Mouse (Mus musculus) heart, postnatal 14 days (tissue): ENCODE measurements around the gene Snx15. TPM values are rescaled to one million over a fixed set of nuclear protein-coding genes. Genes with fewer than 3 reads are reported as not detected.

Source experiments
- DNase-seq, 2 experiments: peaks; one replicate each; pipeline ENCODE4 v3.0.0; 2021 to 2022
- intact Hi-C: fragments of 180-260 bp; cut with DNase I; formaldehyde crosslinking; loops from one replicate; pipeline ENCODE4 v1.15.1; 2025
- total RNA-seq, 2 experiments: library from RNA; stranded (reverse); gene quantifications; 2 replicates each; pipeline ENCODE4 v1.2.3; 2021

Gene Snx15
- total RNA-seq, 2 experiments from 2014 or later: 12.2 to 14.7 TPM

DNA sequence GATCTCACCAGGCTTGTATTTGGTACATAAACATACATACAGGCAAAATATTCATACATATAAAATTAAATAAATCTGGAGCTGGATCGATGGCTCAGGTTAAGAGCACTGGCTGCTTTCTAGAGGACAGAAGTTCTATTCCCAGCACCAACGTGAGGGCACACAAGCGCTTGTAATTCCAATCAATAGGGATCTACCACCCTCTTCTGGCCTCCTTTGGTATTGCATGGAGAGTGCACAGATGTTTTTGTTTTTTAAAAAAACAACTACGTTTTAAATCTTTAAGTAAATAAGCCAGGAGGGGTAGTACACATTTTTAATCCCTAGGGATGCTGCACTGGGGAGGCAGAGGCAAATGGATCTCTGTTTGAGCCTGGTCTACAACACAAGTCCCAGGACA lies 1.8 kb downstream of the Snx15 start:
- intact Hi-C loops: loop anchor here (5.0 kb wide), 2 partner anchors 79 to 206 kb away; partner anchors contain the start of genes Men1 and Syvn1
- DNase-seq: peak; percentile 44 to 76

DNA sequence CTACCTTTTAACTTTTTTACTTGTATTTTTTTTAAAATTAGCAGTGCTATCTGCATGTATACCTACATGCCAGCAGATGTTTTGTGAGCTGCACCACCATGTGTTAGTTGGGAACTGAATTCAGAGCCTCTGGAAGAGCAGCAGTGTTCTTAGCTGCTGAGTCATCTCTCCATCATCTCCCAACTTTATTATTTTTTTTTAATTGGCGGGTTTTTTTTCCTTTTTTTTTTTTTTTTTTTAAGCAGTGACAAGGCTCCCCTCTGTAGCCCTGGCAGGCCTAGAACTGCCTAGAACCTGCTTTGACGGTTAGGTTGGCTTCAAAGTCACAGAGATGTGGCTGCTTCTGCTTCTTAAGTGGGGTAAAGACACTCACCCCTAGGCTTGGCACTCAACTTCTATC lies 3.2 kb downstream of the Snx15 start:
- intact Hi-C loops: loop anchor here (2.0 to 5.0 kb wide), 3 partner anchors 78 to 207 kb away; partner anchors contain the start of genes Men1, Pola2 and Syvn1
- no peak for DNase-seq

DNA sequence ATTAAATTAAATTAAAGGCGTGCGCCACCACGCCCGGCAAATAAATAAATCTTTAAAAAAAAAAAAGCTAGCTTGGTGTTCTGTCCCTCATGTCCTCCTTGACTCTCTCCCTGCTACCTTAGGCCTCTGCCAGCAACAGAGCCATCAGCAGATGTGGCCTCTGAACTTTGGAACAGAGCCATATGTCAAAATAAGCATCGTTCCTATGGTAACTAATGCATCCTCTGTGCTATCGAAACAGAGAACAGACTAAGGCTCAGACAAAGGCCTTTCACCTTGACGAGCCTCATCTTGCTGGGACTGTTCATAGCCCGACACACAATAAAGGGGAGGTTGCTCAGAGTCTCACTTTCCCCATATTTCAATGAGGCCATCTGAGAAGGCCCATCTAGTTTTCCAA lies 4.8 kb downstream of the Snx15 start:
- DNase-seq: no peak
- intact Hi-C loops: no loop called here

DNA sequence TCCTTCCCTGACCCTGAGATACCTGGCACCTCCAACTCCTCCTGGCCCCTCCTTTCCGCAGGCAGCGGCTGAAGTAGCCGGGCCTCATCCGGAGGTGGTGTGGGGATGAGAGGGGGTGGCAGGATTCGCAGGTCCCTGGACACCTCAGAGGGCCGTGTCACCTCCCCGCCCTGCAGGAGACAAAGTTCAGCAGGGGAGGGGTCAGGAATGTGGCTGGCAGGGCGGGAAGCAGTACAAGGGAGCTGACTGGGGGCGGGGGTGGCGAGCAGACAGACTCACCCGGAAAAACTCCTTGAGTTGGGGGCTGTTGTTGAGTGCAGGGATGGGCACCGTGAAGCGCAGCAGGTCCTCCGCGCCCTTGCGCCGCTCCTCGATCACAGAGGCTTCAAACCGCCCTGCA lies 6.3 kb downstream of the Snx15 start:
- DNase-seq: no peak
- intact Hi-C loops: no loop called here

DNA sequence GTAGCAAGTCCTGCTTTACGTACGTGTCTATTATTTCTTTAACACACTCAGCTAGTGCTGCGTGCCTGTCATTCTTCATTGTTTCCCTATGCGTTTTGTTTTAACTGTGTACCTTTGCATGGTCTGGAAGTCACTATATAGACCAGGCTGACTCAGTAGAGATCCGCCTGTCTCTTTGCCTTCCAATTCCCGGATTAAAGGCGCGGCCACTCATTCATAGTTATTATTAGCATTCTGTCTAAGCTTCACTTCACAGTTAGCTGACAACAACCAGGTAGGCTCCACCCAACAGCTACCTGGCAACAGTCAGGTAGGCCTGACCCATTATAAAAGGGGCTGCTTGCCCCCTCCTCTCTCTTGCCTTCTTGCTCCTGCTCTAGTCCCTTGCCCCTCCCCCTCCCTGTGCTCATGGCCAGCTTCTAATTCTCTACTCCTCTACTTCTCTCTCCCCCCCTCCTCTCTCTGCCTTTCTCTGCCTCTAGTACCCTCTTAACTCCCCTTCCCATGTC lies 9.4 kb downstream of the Snx15 start:
- no peak for DNase-seq
- intact Hi-C loops: no loop called here

DNA sequence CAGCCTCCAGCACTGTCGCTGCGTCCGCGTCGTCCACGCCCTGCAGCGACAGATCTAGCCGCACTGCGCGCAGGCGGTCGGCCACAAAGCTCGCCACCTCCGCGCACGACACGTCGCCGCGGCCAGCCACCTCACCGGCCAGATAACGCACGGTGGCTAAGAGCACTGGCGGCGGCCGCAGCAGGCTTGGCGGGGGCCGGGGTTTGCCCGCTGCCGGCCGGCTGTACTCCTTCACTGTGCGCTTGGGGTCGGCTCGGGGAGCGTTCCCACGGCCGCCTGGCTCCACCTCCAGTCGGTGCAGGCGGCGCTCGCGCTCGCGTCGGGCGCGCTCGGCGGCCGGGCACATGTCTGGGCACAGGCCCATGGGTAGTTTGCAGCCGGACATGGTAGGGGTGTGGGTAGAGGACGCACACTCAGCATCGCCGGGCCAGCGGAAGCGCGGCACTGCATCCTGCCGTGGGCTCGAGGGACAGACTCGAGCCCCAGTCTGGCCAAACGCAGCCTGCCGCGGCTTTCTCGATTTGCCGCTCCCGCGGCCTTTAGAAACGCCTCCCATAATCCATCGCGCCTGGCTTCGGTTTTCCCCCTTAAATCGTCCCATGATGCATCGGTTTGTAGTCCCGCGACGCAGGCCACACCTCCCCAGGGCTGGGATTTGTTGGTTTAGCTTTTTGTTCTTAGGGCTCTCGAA lies 10.0 kb downstream of the Snx15 start, which contains the start of gene Sac3d1:
Sac3d1 (minus strand) TSS at position 665 of the 691 bp plus-strand sequence.
- intact Hi-C loops: no loop called here
- DNase-seq: peak; percentile 85 to 88

DNA sequence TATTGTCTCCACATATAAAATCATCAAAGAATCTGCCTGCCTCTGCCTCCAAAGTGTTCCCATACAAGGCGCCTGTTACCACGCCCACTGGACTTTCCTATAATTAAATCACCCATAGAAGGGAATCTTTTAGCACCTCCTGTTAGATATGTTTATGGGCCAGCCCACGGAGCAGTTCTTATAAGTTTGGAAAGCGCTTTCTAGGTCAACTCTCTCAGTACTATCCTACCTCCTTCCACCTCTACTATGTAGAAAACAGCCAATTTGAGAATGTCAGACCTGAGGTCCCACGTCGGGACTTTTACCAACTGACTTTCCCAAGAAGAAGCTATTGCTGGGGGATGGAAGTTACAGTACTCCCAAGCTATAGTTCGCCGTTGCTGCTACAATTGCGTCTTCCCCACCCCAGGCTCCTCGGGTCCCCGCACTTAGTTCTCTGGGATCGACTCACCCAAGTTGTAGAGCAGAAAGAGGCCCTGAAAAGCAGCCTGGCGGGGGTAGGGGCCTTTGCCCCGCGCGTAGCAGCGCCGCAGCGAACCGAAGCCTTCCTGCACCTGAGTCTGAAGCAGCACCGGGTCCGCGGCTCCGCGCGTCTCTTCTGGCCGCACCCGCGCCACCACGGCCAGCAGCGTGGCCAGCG lies 10.6 kb downstream of the Snx15 start:
- intact Hi-C loops: no loop called here
- DNase-seq: no peak

DNA sequence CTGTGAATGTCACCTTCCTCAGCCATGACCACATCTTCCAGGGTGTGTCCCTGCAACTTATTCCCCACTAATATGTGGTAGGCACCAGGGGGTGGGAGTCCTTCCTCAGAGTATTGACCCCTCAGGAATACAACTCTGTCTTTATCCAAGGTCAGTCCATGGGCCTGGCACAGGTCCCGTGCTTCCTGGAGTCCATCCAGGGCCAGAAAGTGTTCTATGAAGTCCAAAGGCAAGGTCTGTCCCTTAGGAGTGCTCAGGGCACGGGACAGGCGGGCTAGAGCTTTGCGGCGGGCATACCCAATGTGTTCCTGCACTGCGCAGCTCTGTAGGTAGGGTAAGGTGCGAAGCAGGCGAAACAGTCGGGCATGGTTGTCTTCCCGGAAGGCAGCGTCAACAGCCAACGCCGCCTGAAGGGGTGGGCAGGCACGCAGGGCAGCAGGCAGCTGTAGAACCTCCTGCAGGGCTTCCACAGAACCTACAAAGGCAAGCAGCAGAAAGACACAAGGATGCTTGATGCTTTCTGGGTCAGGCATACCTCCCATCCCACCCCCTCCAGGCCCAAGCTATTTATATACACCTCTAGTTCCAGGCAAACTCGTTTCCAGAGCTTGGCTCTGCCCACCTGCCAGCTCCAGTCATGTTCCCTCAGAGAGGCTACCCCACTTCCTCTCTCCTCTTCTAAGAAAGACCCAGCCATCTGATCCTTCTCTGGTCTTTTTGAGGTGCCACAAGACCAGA lies 11.8 kb downstream of the Snx15 start:
- no peak for DNase-seq
- intact Hi-C loops: no loop called here

DNA sequence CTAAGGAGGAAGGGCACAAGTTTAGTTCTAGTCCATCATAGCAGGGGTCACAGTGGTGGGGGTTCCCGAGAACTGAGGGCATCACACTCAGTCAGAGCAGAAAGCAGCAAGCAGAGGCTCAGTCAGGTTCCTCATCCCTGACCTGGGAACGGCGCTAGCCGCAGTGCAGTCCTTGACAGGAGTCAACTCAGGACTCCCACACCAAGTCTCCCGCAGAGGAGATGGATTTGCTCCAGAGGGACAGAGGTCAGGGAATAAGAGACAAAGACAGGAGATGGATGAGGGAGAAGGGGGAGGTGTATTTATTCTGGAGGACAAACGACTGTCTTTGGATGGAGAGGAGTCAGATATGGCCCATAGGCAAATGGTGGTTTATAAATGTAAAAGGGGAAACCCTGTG lies 15.0 kb downstream of the Snx15 start:
- intact Hi-C loops: no loop called here
- no peak for DNase-seq

DNA sequence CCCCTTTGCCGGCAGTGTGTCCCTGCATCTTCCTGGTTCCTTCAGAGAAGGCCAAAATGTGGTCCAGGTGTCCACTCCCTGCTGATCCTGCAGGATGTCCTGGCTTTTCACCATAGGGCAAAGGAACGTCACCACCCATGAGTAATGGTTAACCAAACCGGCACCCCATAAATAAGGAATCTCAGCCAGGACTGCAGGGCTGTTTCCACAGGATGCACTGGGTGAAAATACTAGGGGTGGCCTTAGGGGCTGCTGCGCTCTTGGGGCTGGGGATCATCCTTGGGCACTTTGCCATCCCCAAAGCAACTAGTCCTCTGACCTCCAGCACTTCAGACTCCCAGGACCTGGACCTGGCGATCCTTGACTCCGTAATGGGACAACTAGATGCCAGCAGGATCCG lies 22.5 kb downstream of the Snx15 start, which contains the start of gene Naaladl1:
Naaladl1 (plus strand) TSS at position 197 of the 400 bp plus-strand sequence.
- intact Hi-C loops: no loop called here
- DNase-seq: no peak

DNA sequence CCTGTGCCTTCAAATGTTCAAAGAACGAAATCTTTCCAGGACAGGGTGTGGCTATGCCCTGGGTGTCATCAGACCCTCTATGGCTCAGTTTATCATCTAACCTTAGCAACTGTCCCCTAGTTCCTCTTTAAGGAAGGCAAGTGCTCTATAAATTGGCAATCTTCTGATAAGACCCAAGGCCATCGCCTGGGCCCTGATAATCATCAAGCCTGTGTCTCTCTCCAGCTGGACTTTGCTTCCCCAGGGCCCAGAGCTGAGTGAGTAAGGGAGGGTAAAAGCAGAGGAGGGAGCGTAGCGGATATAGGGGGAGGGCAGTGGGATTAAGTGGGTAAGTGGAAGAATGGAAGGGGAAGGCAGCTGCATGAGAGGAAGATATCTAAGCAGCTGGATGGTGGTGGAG lies 23.6 kb downstream of the Snx15 start:
- intact Hi-C loops: no loop called here

DNA sequence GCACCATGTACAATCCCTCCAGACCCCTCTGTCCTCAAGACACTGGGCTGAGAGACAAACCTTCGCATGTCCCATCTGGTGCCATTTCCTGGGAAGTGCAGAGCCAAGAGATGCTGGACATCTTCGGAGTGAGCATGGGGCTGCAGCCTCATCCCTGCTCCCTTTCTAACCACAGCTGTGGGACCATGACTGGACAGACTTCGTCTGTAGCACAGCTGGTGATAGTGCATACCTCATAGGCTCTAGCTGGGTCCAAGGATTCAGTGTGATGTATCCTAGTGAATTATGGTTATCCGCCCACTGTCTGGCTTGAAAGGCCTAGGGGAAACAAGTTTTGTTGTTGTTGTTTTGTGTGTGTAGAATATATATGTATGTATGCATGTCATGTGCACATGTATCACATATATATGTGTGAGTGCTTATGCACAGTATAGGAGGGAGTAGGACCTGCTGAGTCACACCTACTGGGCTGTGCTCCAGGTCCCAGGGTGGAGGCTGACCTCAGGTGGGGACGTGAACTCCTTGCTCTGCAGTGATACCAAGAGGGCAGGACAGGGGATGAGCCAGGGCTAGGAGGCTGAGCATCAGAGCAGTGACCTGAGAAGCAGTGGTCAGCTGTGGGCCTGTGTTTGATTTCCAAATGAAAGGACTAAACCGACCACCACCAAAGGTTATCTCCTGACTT lies 25.8 kb downstream of the Snx15 start:
- DNase-seq: peak in 1 of 2 experiments; percentile 21
- intact Hi-C loops: no loop called here

More for the DNA sequence above, 23.6 kb downstream of the Snx15 start:
- DNase-seq: no peak

DNA sequence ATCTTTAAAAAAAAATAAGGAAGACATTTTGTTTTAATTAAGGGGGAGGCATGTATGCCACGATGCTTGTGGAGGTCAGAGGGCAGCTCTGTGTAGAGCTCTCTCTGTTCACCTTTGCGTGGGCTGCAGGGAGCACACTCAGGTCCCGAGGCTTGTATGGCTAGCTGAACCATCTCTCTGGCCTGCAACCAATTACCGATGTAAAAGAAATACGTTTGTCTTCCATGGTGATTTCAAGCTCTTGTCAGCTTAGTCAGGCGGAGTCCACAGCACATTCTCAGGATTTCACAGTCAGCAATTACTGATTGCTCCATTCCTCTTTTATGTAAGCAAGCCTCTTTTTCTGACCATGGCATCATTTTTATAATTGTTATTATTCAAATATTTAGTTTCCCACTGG lies 26.9 kb downstream of the Snx15 start:
- DNase-seq: no peak

DNA sequence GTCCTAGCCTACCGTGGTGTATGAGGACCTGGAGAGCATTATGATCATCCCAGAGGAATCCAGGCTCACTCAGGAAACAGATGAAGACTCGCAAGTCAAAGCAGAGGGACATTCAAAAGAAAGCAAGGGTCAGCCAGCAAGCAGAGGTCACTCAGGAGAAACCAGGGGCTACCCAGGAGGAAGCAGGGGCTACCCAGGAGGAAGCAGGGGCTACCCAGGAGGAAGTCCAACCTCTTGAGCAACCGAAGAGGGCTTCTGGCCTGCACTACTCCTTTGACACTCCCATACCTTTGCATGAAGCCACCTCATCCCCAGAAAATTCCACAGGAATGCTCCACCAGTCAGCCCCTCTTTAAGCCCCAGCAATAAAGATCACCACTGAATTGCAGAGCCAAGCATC lies 30.3 kb downstream of the Snx15 start:
- DNase-seq: no peak
- intact Hi-C loops: no loop called here

More for the DNA sequence above, 26.9 kb downstream of the Snx15 start:
- intact Hi-C loops: no loop called here

DNA sequence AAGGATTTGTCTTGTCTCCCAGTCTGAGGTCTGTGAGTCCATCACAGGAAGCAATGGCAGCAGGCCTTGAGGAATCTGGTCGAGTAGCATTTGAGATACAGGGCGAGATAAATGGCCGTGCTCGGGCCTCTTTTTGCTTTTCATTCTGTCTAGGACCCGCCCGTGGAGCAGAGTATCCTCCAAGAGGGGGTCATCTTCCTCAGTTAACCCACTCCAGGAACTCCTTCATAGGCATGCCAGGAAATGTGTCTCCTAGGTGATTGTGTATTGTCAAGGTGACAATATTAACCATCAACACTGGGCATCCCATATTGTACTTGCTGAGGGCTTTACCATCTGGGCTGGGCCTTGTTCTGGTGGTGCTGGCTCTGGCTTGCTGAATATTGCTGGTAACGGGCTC lies 34.0 kb downstream of the Snx15 start, which contains the start of gene AC131692.1:
AC131692.1 (plus strand) TSS at position 301 of the 400 bp plus-strand sequence.
- no peak for DNase-seq
- intact Hi-C loops: no loop called here

DNA sequence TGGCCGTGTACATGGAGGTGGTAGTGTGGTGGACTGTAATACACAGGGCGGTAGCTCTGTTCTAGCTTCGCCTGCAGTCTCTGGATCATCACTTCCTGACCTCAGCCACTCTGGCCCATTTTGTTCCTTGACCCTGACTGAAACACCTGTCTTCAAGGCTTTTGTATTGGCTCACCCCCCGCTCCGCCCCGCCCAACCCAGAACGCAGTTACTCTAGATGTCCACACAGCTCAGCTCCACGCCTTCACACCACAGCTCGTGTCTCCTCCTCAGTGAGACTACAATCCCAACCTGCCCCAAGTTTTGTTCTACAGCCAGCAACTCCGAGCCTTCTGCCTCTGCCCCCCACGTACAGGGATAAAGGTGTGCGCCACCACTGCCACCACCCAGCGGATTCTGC lies 39.3 kb downstream of the Snx15 start:
- intact Hi-C loops: no loop called here
- no peak for DNase-seq

DNA sequence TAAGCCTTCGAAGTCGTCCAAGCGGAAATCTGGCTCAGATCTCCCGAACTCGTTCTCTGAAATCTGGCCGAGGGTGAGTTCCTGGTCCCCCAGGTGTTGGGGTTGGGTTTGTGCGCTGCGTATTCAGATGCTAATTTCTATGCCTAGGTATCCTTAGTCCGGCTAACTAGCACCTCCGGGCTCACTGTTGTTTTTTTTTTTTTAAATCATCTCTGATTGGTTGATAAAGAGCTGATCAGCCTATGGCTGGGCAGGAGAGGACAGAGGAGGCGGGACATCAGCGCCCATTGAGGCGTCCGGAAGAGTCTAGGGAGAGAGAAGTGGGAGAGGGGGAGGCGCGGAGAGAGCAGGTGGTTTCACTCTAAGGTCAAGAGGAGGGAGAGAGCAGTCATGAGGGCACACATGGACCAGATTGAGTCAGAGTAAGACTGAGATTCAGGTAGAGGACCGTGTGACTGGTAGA lies 42.7 kb downstream of the Snx15 start:
- intact Hi-C loops: loop anchor here (2.0 kb wide), 1 partner anchor 29 kb away; the partner anchor contains the start of genes Fau and Mrpl49
- DNase-seq: peak; percentile 26 to 30

DNA sequence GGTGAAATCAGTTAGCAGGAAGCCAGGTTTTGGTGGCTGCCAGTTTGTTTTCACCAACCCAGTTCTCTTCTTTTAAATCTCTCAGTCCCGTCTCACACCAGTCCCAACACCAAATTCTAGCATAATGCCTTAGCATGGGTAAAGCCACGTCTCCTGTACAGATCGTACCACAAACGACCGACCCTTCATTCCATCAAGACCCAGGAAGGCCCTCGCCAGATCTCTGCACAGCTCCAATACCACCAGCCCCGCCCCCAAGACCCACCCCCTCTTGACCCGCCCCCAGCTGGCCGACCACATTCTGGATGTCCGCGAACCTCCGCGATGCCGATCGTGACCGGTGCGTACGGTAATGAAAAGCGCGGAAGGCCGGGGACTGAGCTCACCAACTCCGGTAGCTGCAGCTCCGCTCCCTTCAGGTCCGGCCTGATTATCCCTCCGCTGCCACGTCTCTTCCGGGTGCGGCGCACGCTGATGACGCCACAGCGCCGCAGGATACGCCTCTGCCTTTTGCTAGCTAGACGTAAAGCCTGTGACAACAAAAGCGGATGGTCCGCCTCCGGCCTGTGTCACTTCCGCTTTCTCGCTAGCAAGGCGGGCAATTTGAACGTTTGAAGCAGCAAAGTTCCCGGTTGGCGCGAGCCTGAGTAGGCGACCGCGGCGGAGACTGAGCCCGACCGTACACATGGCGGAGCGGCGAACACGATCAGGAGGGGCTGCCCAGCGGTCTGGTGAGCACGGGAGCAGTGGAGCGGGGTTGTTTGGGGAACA lies 43.4 kb downstream of the Snx15 start, which contains the start of the genes Zfpl1 and Cdca5:
Zfpl1 (minus strand) TSS at position 479 of the 771 bp plus-strand sequence.
Cdca5 (plus strand) TSS at position 506 of the 771 bp plus-strand sequence.
- peak; percentile 96 to 98 for DNase-seq
- intact Hi-C loops: loop anchor here (2.0 kb wide), 1 partner anchor 28 kb away; the partner anchor contains the start of genes Fau and Mrpl49

DNA sequence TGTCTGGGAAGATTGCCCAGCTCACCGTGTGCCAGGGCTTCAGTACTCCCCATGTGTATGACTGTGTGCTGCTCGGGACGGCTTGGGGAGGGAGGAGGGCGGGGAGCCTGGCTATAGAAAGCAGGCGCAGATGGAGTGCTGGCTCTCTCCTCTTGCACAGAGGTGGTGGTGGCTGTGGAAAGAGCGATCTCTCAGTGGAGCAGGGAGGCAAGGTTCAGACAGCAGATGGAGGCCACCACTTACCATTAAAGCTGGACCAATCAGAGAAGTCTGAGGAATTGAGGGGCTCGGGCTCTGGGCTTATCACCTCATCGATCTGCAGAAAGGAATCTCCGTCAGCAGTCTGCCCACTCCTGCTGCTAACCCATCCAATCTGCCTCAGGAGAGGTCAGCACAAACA lies 45.9 kb downstream of the Snx15 start, which contains the start of gene Gm28374:
Gm28374 (minus strand) TSS at position 101 of the 400 bp plus-strand sequence.
- DNase-seq: no peak
- intact Hi-C loops: no loop called here
